In genomic region chr16:87001135-87001534, GRCm38 (mm10) we compare ENCODE assay signal across 14 mouse cellular contexts.
DNase-seq lines count a peak whose midpoint lies in the region; ATAC-seq and TF ChIP-seq lines count a peak whose summit lies in the region.
"Had no signal": no experiment of that assay in that cellular context is flagged by ENCODE, and none has a peak within 500 bp of the region (broad histone marks: within the 10 kb centered on the region; RNA-seq: fewer than 3 reads in every experiment).

No protein-coding gene starts in this region.

- DNase-seq in kidney, postnatal 4 days = peak; percentile 4 to 23
- peak; percentile 90 for DNase-seq in brain, embryonic 14.5 days (ENCODE audit: low read depth)
- peak; percentile 67 for DNase-seq in forebrain, postnatal 0 days
- DNase-seq in urinary bladder, postnatal 25 days (ENCODE audit: low spot score) = no peak
- no peak for DNase-seq in cerebellum, adult 9-10 months
- DNase-seq in spleen, postnatal 36 days (ENCODE audit: low spot score in 2 of 2) = no peak
- DNase-seq: gastrocnemius, postnatal 25 days; liver, embryonic 13.5 days; right cerebral cortex, postnatal 14 days had no signal

- 47% methylated on average over 3 of the region's 3 CpGs for WGBS in kidney, embryonic 16.5 days
- 18% methylated on average over 3 of the region's 3 CpGs for WGBS in forebrain, postnatal 0 days
- 21% methylated on average over 3 of the region's 3 CpGs for WGBS in limb, embryonic 15.5 days

- H3K27me3 ChIP-seq in kidney, embryonic 16.5 days (ENCODE audit: insufficient read depth, low read length) = no peaks in the 10 kb centered on the region
- H3K27me3 ChIP-seq in forebrain, postnatal 0 days (ENCODE audit: insufficient read depth, low read length) = no peaks in the 10 kb centered on the region
- no peaks in the 10 kb centered on the region for H3K27me3 ChIP-seq in limb, embryonic 15.5 days
- H3K27me3 ChIP-seq: kidney, embryonic 15.5 days; liver, embryonic 13.5 days had no signal

- no peaks in the 10 kb centered on the region for H3K4me1 ChIP-seq in kidney, embryonic 16.5 days (ENCODE audit: insufficient read depth, low read length)
- H3K4me1 ChIP-seq in forebrain, postnatal 0 days (ENCODE audit: insufficient read depth) = no peaks in the 10 kb centered on the region; the same call in 1 of the 2 replicates
- peaks cover 8% of the 10 kb centered on the region for H3K4me1 ChIP-seq in limb, embryonic 15.5 days
- H3K4me1 ChIP-seq: kidney, embryonic 15.5 days; liver, embryonic 13.5 days had no signal

- H3K4me3 ChIP-seq in kidney, embryonic 16.5 days (ENCODE audit: low read length) = no peak overlapping the region
- no peak overlapping the region for H3K4me3 ChIP-seq in forebrain, postnatal 0 days (ENCODE audit: low read depth, low read length)
- no peak overlapping the region for H3K4me3 ChIP-seq in limb, embryonic 15.5 days
- H3K4me3 ChIP-seq: kidney, embryonic 15.5 days; liver, embryonic 13.5 days; myocyte had no signal

- no peak for ATAC-seq in kidney, embryonic 16.5 days (ENCODE audit: low FRiP score, low TSS enrichment)
- ATAC-seq in forebrain, postnatal 0 days = peak; percentile 90
- ATAC-seq in limb, embryonic 15.5 days (ENCODE audit: insufficient number of reproducible peaks, low FRiP score, low TSS enrichment, low read depth) = peak; percentile 76
- ATAC-seq: CD4-positive, CD25-positive, alpha-beta regulatory T cell, adult 4 months had no signal

- no peak overlapping the region for H3K9ac ChIP-seq in kidney, embryonic 16.5 days (replicated peaks; ENCODE audit: low read length)
- H3K9ac ChIP-seq in forebrain, postnatal 0 days = no peak overlapping the region
- H3K9ac ChIP-seq in limb, embryonic 15.5 days = no peak overlapping the region
- H3K9ac ChIP-seq: kidney, embryonic 15.5 days; liver, embryonic 13.5 days had no signal

- TF ChIP-seq POLR2A in brain, embryonic 14.5 days (IDR thresholded peaks at IDR 0.05; ENCODE audit: borderline replicate concordance, extremely low read depth, insufficient read depth, insufficient read length, poor library complexity, severe bottlenecking) = no peak

- no peak overlapping the region for H3K27ac ChIP-seq in kidney, embryonic 16.5 days (ENCODE audit: low read length)
- H3K27ac ChIP-seq in forebrain, postnatal 0 days (ENCODE audit: low read depth, low read length) = 0 out of 2 replicates have a peak overlapping the region, but pooled peaks have one; percentile 23
- H3K27ac ChIP-seq in limb, embryonic 15.5 days = peak overlapping the region; percentile 50; the same call in 1 of the 2 replicates
- H3K27ac ChIP-seq: kidney, embryonic 15.5 days; liver, embryonic 13.5 days had no signal

- no peaks in the 10 kb centered on the region for H3K9me3 ChIP-seq in kidney, embryonic 16.5 days (ENCODE audit: low read length)
- H3K9me3 ChIP-seq in forebrain, postnatal 0 days (ENCODE audit: low read length) = no peaks in the 10 kb centered on the region
- H3K9me3 ChIP-seq in limb, embryonic 15.5 days = no peaks in the 10 kb centered on the region
- H3K9me3 ChIP-seq: kidney, embryonic 15.5 days; liver, embryonic 13.5 days had no signal

- no peak overlapping the region for H3K4me2 ChIP-seq in kidney, embryonic 16.5 days (replicated peaks; ENCODE audit: low read depth, low read length)
- no peak overlapping the region for H3K4me2 ChIP-seq in forebrain, postnatal 0 days (ENCODE audit: low read depth)
- H3K4me2 ChIP-seq in limb, embryonic 15.5 days = no peak overlapping the region
- H3K4me2 ChIP-seq: kidney, embryonic 15.5 days; liver, embryonic 13.5 days had no signal

- no peak for TF ChIP-seq CTCF in brain, embryonic 14.5 days (IDR thresholded peaks at IDR 0.05; ENCODE audit: borderline replicate concordance, extremely low read depth, insufficient read depth, insufficient read length)
- no peak for TF ChIP-seq CTCF in forebrain, postnatal 0 days (IDR thresholded peaks at IDR 0.05; ENCODE audit: low read depth)

- no peaks in the 10 kb centered on the region for H3K36me3 ChIP-seq in kidney, embryonic 16.5 days (ENCODE audit: insufficient read depth, low read length)
- H3K36me3 ChIP-seq in forebrain, postnatal 0 days (ENCODE audit: insufficient read depth) = no peaks in the 10 kb centered on the region
- no peaks in the 10 kb centered on the region for H3K36me3 ChIP-seq in limb, embryonic 15.5 days
- H3K36me3 ChIP-seq: kidney, embryonic 15.5 days; liver, embryonic 13.5 days had no signal

Comparison
In these comparisons a context has a peak if more than half of its experiments do, and no peak if none do; other contexts are left out.
1. DNase-seq: peak in kidney, postnatal 4 days (2 of 2), brain, embryonic 14.5 days (single experiment) and forebrain, postnatal 0 days (single experiment); none in urinary bladder, postnatal 25 days (single experiment), cerebellum, adult 9-10 months (single experiment) and spleen, postnatal 36 days (0 of 2).